Mouse (Mus musculus) heart, postnatal 10 days (tissue): Measurements from ENCODE around the gene Lrrc36. TPM values are rescaled to one million over a fixed set of nuclear protein-coding genes. Genes with fewer than 3 reads are reported as not detected.

Experiments used
- DNase-seq, 2 experiments: peaks; one replicate each; pipeline ENCODE4 v3.0.0; 2021
- intact Hi-C: fragments of 180-260 bp; cut with DNase I; formaldehyde crosslinking; loops from one replicate; pipeline ENCODE4 v1.15.1; 2025
- total RNA-seq, 2 experiments: library from RNA; stranded (reverse); gene quantifications; 2 replicates each; pipeline ENCODE4 v1.2.3; 2021

The Lrrc36 gene
- total RNA-seq, 2 experiments from 2014 or later = 0.77 to 1.2 TPM

GRCm38 (mm10) chr8:105509997-105510735, 96.8 kb downstream of the Lrrc36 start:
- intact Hi-C loops = no loop called here

More at GRCm38 (mm10) chr8:105509997-105510735, 96.8 kb downstream of the Lrrc36 start:
- no peak for DNase-seq

Other genes with a start within 250 kb of the Lrrc36 start
- 10 to 100 TPM; 32.4 to 37.0 TPM for gene Cbfb, start 242.9 kb upstream of the Lrrc36 start, total RNA-seq
- gene D230025D16Rik, start 188.4 kb upstream of the Lrrc36 start, total RNA-seq = 10 to 100 TPM; 18.2 to 19.5 TPM
- 1 to 10 TPM; 8.9 to 9.5 TPM for gene B3gnt9, start 158.4 kb upstream of the Lrrc36 start, total RNA-seq
- 1 to 10 TPM; 9.1 to 9.7 TPM for gene Tradd, start 149.0 kb upstream of the Lrrc36 start, total RNA-seq
- 1 to 10 TPM; 2.8 to 4.1 TPM for gene Fbxl8, start 148.9 kb upstream of the Lrrc36 start, total RNA-seq
- under 1 TPM; 0.84 to 0.94 TPM for gene Hsf4, start 143.8 kb upstream of the Lrrc36 start, total RNA-seq
- gene Nol3, start 137.4 kb upstream of the Lrrc36 start, total RNA-seq = 10 to 100 TPM; 14.7 to 16.2 TPM
- gene 4931428F04Rik, start 123.7 kb upstream of the Lrrc36 start, total RNA-seq = 1 to 10 TPM; 2.8 to 6.3 TPM
- 10 to 100 TPM; 11.6 to 13.6 TPM for gene Exoc3l, start 117.5 kb upstream of the Lrrc36 start, total RNA-seq
- 10 to 100 TPM; 25.6 to 29.0 TPM for gene E2f4, start 115.9 kb upstream of the Lrrc36 start, total RNA-seq
- 1 to 10 TPM; 1.1 to 1.5 TPM for gene Elmo3, start 108.0 kb upstream of the Lrrc36 start, total RNA-seq
- gene Lrrc29, start 87.3 kb upstream of the Lrrc36 start, total RNA-seq = 1 to 10 TPM; 2.0 to 2.5 TPM
- 10 to 100 TPM; 30.7 to 31.5 TPM for gene Tmem208, start 87.2 kb upstream of the Lrrc36 start, total RNA-seq
- gene Fhod1, start 65.6 kb upstream of the Lrrc36 start, total RNA-seq = 10 to 100 TPM; 10.9 to 11.7 TPM
- 1 to 10 TPM; 1.7 TPM for gene Slc9a5, start 64.7 kb upstream of the Lrrc36 start, total RNA-seq
- under 1 TPM in 1 of 2 experiments, not detected in 1; 0.12 TPM for gene Plekhg4, start 40.3 kb upstream of the Lrrc36 start, total RNA-seq
- under 1 TPM in 1 of 2 experiments, not detected in 1; 0.12 TPM for gene Kctd19, start 69 bp upstream of the Lrrc36 start, total RNA-seq
- 10 to 100 TPM; 55.8 to 56.1 TPM for gene Tppp3, start 58.0 kb downstream of the Lrrc36 start, total RNA-seq
- 10 to 100 TPM; 14.8 to 16.8 TPM for gene Zdhhc1, start 83.3 kb downstream of the Lrrc36 start, total RNA-seq
- gene Hsd11b2, start 105.2 kb downstream of the Lrrc36 start, total RNA-seq = 1 to 10 TPM in 1 of 2 experiments, under 1 TPM in 1; 0.60 to 2.1 TPM
- gene Atp6v0d1, start 152.5 kb downstream of the Lrrc36 start, total RNA-seq = 10 to 100 TPM; 60.1 to 64.0 TPM
- 10 to 100 TPM; 53.1 to 55.8 TPM for gene Ripor1, start 191.7 kb downstream of the Lrrc36 start, total RNA-seq
- gene Ctcf, start 223.0 kb downstream of the Lrrc36 start, total RNA-seq = 10 to 100 TPM; 46.6 to 56.6 TPM
- gene Agrp, start 223.8 kb downstream of the Lrrc36 start, total RNA-seq = not detected